Mouse (Mus musculus): ENCODE measurements around the gene Tspan11. TPM values are rescaled to one million over a fixed set of nuclear protein-coding genes. Genes with fewer than 3 reads are reported as not detected.

Tspan11 gene
- total RNA-seq, 1 experiment, result 0.13 TPM

GRCm38 (mm10) chr6:127871436-127871835, 16.0 kb upstream of the Tspan11 start:
- no peak overlapping the region for H3K4me3 ChIP-seq (ENCODE audit: insufficient read depth in 1 of 2, low read depth in 1 of 2, low read length in 2 of 2, poor library complexity in 1 of 2, severe bottlenecking in 1 of 2)
- TF ChIP-seq CHD2 (IDR thresholded peaks at IDR 0.05; ENCODE audit: low read depth, low read length), result no peak
- TF ChIP-seq MAFK (IDR thresholded peaks at IDR 0.05; ENCODE audit: insufficient read depth, low read depth, low read length), result no peak
- TF ChIP-seq ZC3H11A (IDR thresholded peaks at IDR 0.05; ENCODE audit: borderline replicate concordance, low read depth, low read length), result no peak
- no peak for TF ChIP-seq HCFC1 (IDR thresholded peaks at IDR 0.05; ENCODE audit: borderline replicate concordance, insufficient read depth, low read length)
- TF ChIP-seq ZNF384 (IDR thresholded peaks at IDR 0.05; ENCODE audit: low read depth, low read length), result no peak
- H3K9ac ChIP-seq (ENCODE audit: insufficient read depth, low read depth, low read length, poor library complexity, severe bottlenecking), result no peak overlapping the region
- H3K27ac ChIP-seq (ENCODE audit: insufficient read depth, low read depth, low read length, poor library complexity, severe bottlenecking), result no peak overlapping the region
- no peaks in the 10 kb centered on the region for H3K4me1 ChIP-seq (ENCODE audit: control insufficient read depth in 2 of 2, insufficient read depth in 2 of 2, low read length in 2 of 2, poor library complexity in 1 of 2)
- no peaks in the 10 kb centered on the region for H3K36me3 ChIP-seq (ENCODE audit: control insufficient read depth, insufficient read depth, low read length, poor library complexity, severe bottlenecking)
- in situ Hi-C loops (cut with MboI; ENCODE audit: low sequenced_read_pairs in 2 of 2, unreplicated experiment in 2 of 2), result no loop called here
- no peak for DNase-seq (ENCODE audit: low read depth, low spot score)
- H3K9me3 ChIP-seq (ENCODE audit: control insufficient read depth, insufficient read depth, low read depth, low read length), result no peaks in the 10 kb centered on the region

GRCm38 (mm10) chr6:127872581-127872980, 14.8 kb upstream of the Tspan11 start:
- TF ChIP-seq MAFK (IDR thresholded peaks at IDR 0.05; ENCODE audit: insufficient read depth, low read depth, low read length) (no peak), ZC3H11A (IDR thresholded peaks at IDR 0.05; ENCODE audit: borderline replicate concordance, low read depth, low read length) (no peak), CHD2 (IDR thresholded peaks at IDR 0.05; ENCODE audit: low read depth, low read length) (no peak), HCFC1 (IDR thresholded peaks at IDR 0.05; ENCODE audit: borderline replicate concordance, insufficient read depth, low read length) (no peak), ZNF384 (IDR thresholded peaks at IDR 0.05; ENCODE audit: low read depth, low read length) (no peak)

DNA sequence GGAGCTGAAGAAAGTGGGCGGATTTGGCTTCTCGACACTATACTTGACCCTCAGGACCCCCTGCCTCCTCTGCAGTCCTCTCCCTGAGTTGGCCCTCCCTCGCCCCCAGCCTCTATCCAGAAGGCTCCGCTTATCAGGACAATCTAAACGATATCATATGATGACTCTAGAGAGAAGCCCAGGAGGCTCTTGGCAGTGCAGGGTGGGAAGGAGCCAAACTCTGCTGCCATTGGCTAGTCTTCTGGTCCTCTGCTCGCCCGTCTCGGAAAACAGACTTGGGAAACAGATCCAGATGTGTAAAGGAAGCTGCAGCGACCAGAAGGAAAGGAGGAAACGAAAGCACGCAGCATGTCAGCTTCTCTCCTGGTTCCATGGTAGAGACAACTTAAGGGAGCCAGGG, 11.5 kb upstream of the Tspan11 start:
- Histone ChIP-seq H3K36me3 (ENCODE audit: control insufficient read depth, insufficient read depth, low read length, poor library complexity, severe bottlenecking) (no peaks in the 10 kb centered on the region), H3K4me1 (ENCODE audit: control insufficient read depth in 2 of 2, insufficient read depth in 2 of 2, low read length in 2 of 2, poor library complexity in 1 of 2) (no peaks in the 10 kb centered on the region), H3K9ac (ENCODE audit: insufficient read depth, low read depth, low read length, poor library complexity, severe bottlenecking) (no peak overlapping the region), H3K27ac (ENCODE audit: insufficient read depth, low read depth, low read length, poor library complexity, severe bottlenecking) (no peak overlapping the region), H3K4me3 (ENCODE audit: insufficient read depth in 1 of 2, low read depth in 1 of 2, low read length in 2 of 2, poor library complexity in 1 of 2, severe bottlenecking in 1 of 2) (no peak overlapping the region), H3K9me3 (ENCODE audit: control insufficient read depth, insufficient read depth, low read depth, low read length) (no peaks in the 10 kb centered on the region)
- no peak for DNase-seq (ENCODE audit: low read depth, low spot score)
- in situ Hi-C loops (cut with MboI; ENCODE audit: low sequenced_read_pairs in 2 of 2, unreplicated experiment in 2 of 2), result no loop called here
- TF ChIP-seq ZNF384 (IDR thresholded peaks at IDR 0.05; ENCODE audit: low read depth, low read length) (no peak), ZC3H11A (IDR thresholded peaks at IDR 0.05; ENCODE audit: borderline replicate concordance, low read depth, low read length) (no peak), MAFK (IDR thresholded peaks at IDR 0.05; ENCODE audit: insufficient read depth, low read depth, low read length) (no peak), HCFC1 (IDR thresholded peaks at IDR 0.05; ENCODE audit: borderline replicate concordance, insufficient read depth, low read length) (no peak), CHD2 (IDR thresholded peaks at IDR 0.05; ENCODE audit: low read depth, low read length) (no peak)

More at GRCm38 (mm10) chr6:127872581-127872980, 14.8 kb upstream of the Tspan11 start:
- no peak for DNase-seq (ENCODE audit: low read depth, low spot score)
- no peak overlapping the region for H3K9ac ChIP-seq (ENCODE audit: insufficient read depth, low read depth, low read length, poor library complexity, severe bottlenecking)
- in situ Hi-C loops (cut with MboI; ENCODE audit: low sequenced_read_pairs in 2 of 2, unreplicated experiment in 2 of 2), result no loop called here
- H3K4me3 ChIP-seq (ENCODE audit: insufficient read depth in 1 of 2, low read depth in 1 of 2, low read length in 2 of 2, poor library complexity in 1 of 2, severe bottlenecking in 1 of 2), result no peak overlapping the region
- no peaks in the 10 kb centered on the region for H3K36me3 ChIP-seq (ENCODE audit: control insufficient read depth, insufficient read depth, low read length, poor library complexity, severe bottlenecking)
- H3K4me1 ChIP-seq (ENCODE audit: control insufficient read depth in 2 of 2, insufficient read depth in 2 of 2, low read length in 2 of 2, poor library complexity in 1 of 2), result no peaks in the 10 kb centered on the region
- H3K27ac ChIP-seq (ENCODE audit: insufficient read depth, low read depth, low read length, poor library complexity, severe bottlenecking), result no peak overlapping the region
- no peaks in the 10 kb centered on the region for H3K9me3 ChIP-seq (ENCODE audit: control insufficient read depth, insufficient read depth, low read depth, low read length)

- Histone ChIP-seq H3K9me3 (ENCODE audit: control insufficient read depth, insufficient read depth, low read depth, low read length) (no peaks in the 10 kb centered on the region), H3K4me1 (ENCODE audit: control insufficient read depth in 2 of 2, insufficient read depth in 2 of 2, low read length in 2 of 2, poor library complexity in 1 of 2) (no peaks in the 10 kb centered on the region), H3K9ac (ENCODE audit: insufficient read depth, low read depth, low read length, poor library complexity, severe bottlenecking) (no peak overlapping the region), H3K27ac (ENCODE audit: insufficient read depth, low read depth, low read length, poor library complexity, severe bottlenecking) (no peak overlapping the region), H3K4me3 (ENCODE audit: insufficient read depth in 1 of 2, low read depth in 1 of 2, low read length in 2 of 2, poor library complexity in 1 of 2, severe bottlenecking in 1 of 2) (no peak overlapping the region), H3K36me3 (ENCODE audit: control insufficient read depth, insufficient read depth, low read length, poor library complexity, severe bottlenecking) (no peaks in the 10 kb centered on the region)
- in situ Hi-C loops (cut with MboI; ENCODE audit: low sequenced_read_pairs in 2 of 2, unreplicated experiment in 2 of 2), result no loop called here
- TF ChIP-seq HCFC1 (IDR thresholded peaks at IDR 0.05; ENCODE audit: borderline replicate concordance, insufficient read depth, low read length) (no peak), ZC3H11A (IDR thresholded peaks at IDR 0.05; ENCODE audit: borderline replicate concordance, low read depth, low read length) (no peak), CHD2 (IDR thresholded peaks at IDR 0.05; ENCODE audit: low read depth, low read length) (no peak), ZNF384 (IDR thresholded peaks at IDR 0.05; ENCODE audit: low read depth, low read length) (no peak)
- no peak for DNase-seq (ENCODE audit: low read depth, low spot score)
Measured at GRCm38 (mm10) chr6:127876436-127876835, 11.0 kb upstream of the Tspan11 start.

DNA sequence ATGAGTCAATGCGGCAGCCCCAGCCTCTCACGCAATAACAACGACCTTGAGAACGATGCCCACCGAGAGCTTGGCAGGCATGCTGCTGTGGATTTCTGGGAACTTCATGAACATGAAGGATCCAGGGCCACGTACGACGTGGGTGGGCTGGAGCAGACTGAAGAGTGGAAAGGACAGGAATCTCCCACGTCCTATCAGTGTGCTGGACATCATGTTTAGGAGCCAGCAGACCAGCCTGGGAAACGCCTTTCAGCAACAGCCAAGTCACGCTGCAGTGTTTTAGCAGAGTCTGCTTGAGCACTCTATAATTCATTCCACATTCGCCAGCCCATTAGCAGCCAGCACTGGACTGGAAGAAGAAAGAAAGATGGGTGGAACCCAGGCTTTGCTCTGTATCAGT, 10.4 kb upstream of the Tspan11 start:
- no peaks in the 10 kb centered on the region for H3K4me1 ChIP-seq (ENCODE audit: control insufficient read depth in 2 of 2, insufficient read depth in 2 of 2, low read length in 2 of 2, poor library complexity in 1 of 2)
- H3K27ac ChIP-seq (ENCODE audit: insufficient read depth, low read depth, low read length, poor library complexity, severe bottlenecking), result no peak overlapping the region
- H3K9me3 ChIP-seq (ENCODE audit: control insufficient read depth, insufficient read depth, low read depth, low read length), result no peaks in the 10 kb centered on the region
- no peak for TF ChIP-seq MAFK (IDR thresholded peaks at IDR 0.05; ENCODE audit: insufficient read depth, low read depth, low read length)
- TF ChIP-seq HCFC1 (IDR thresholded peaks at IDR 0.05; ENCODE audit: borderline replicate concordance, insufficient read depth, low read length), result no peak
- no peak for TF ChIP-seq CHD2 (IDR thresholded peaks at IDR 0.05; ENCODE audit: low read depth, low read length)
- TF ChIP-seq ZC3H11A (IDR thresholded peaks at IDR 0.05; ENCODE audit: borderline replicate concordance, low read depth, low read length), result no peak
- TF ChIP-seq ZNF384 (IDR thresholded peaks at IDR 0.05; ENCODE audit: low read depth, low read length), result no peak
- no peak for DNase-seq (ENCODE audit: low read depth, low spot score)
- in situ Hi-C loops (cut with MboI; ENCODE audit: low sequenced_read_pairs in 2 of 2, unreplicated experiment in 2 of 2), result no loop called here
- no peak overlapping the region for H3K4me3 ChIP-seq (ENCODE audit: insufficient read depth in 1 of 2, low read depth in 1 of 2, low read length in 2 of 2, poor library complexity in 1 of 2, severe bottlenecking in 1 of 2)
- H3K36me3 ChIP-seq (ENCODE audit: control insufficient read depth, insufficient read depth, low read length, poor library complexity, severe bottlenecking), result no peaks in the 10 kb centered on the region
- no peak overlapping the region for H3K9ac ChIP-seq (ENCODE audit: insufficient read depth, low read depth, low read length, poor library complexity, severe bottlenecking)

Data from ES-E14 (cell line).